Mouse (Mus musculus) CD4-positive, CD25-positive, alpha-beta regulatory T cell (primary cell): Measurements from ENCODE around the gene Gm28360. TPM values are rescaled to one million over a fixed set of nuclear protein-coding genes. Genes with fewer than 3 reads are reported as not detected.

ENCODE experiments used
- polyA plus RNA-seq: library from polyadenylated mRNA; unstranded; fragments of 100-300 nt; shearing (Covaris generic); gene quantifications from one replicate; pipeline ENCODE4 v1.2.1, GENCODE M21; 2017

The Gm28360 gene
- not detected for polyA plus RNA-seq

DNA sequence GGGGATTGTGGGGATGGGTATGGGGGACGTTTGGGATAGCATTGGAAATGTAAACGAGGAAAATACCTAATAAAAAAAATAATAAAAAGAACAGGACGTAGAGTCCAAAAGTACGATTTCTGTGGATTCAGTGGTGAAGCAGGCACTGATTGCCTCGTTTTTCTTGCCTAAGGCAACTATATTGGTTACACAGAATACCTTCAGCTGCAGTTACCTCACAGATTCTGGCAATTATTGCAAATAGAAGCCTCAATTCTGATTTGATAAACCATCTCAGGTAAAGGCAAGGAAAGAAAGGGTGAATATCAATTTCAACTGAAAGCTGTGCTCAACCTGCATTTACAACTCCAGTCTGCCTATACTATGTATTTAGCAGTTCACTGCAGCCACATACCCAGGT, at the start of gene Gm28360:
Gene Gm28360 (plus strand): TSS at position 301 of the 400 bp plus-strand sequence.

DNA sequence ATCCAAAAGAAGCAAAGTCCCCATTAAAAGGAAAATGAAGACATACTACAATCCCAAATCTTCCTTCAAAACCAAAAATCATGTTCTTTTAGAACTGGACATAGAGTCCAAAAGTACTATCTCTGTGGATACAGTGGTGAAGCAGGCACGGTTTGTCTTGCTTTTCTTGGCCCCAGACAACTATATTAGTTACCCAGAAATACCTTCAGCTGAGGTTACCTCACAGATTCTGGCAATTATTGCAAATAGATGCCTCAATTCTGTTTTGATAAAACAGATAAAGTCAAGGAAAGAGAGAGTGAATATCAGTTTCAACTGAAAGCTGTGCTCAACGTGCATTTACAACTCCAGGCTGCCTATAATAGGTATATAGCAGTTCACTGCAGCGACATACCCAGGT, 49.0 kb upstream of the Gm28360 start, which contains the start of gene B020011L13Rik:
Gene B020011L13Rik (plus strand): TSS at position 301 of the 400 bp plus-strand sequence.

Other genes starting within 250 kb of the Gm28360 start
- gene Gm28363, start 132.9 kb upstream of the Gm28360 start, polyA plus RNA-seq = not detected
- not detected for gene B020011L13Rik, start 48.9 kb upstream of the Gm28360 start, polyA plus RNA-seq
- gene Gm28168, start 97.9 kb downstream of the Gm28360 start, polyA plus RNA-seq = not detected
- gene Gm7145, start 135.9 kb downstream of the Gm28360 start, polyA plus RNA-seq = not detected